Mouse (Mus musculus) small intestine, adult 2 months (tissue): ENCODE data around the gene Nasp.

ENCODE experiments used
- CTCF ChIP-seq: fragments of 200-500 bp; IDR thresholded peaks from 2 replicates; pipeline ENCODE4 v1.5.1; 2012; ENCODE audit warnings: low read depth, mild to moderate bottlenecking, control low read depth, inconsistent platforms, low read length, moderate library complexity, mixed read lengths; ENCODE audit not compliant: insufficient replicate concordance, insufficient read length; ENCODE audit errors: extremely low read depth
- POLR2A ChIP-seq: fragments of 200-500 bp; IDR thresholded peaks from 2 replicates; pipeline ENCODE4 v1.6.1; 2012; ENCODE audit warnings: low read depth, mild to moderate bottlenecking, control low read depth, inconsistent platforms, low read length, moderate library complexity

GRCm38 (mm10) chr4:116668145-116668544 lies 40.4 kb upstream of the Nasp start:
- no peak for TF ChIP-seq CTCF
- no peak for TF ChIP-seq POLR2A
